Mouse (Mus musculus) MEL (cell line): Measurements from ENCODE around the gene Csrnp1. TPM values are rescaled to one million over a fixed set of nuclear protein-coding genes. Genes with fewer than 3 reads are reported as not detected.
A peak's percentile ranks its signal among the peaks of the same experiment; 100 is the strongest.

ENCODE experiments used
- DNase-seq: peaks from one replicate; pipeline ENCODE4 v3.0.0; 2011; ENCODE audit warnings: low read depth, low spot score
- H3K27ac ChIP-seq: 2 replicates; pipeline ENCODE4 v1.5.1; 2012; ENCODE audit warnings: low read depth, mild to moderate bottlenecking, control low read depth, low read length, moderate library complexity; ENCODE audit not compliant: control insufficient read depth
- H3K27me3 ChIP-seq, 2 experiments: fragments of 150-350 bp in 1 of 2; sonication (generic) in 1 of 2; 2 replicates each; pipeline ENCODE4 v1.6.1; 2012; ENCODE audit warnings: low read length in 2 of 2, mild to moderate bottlenecking in 2 of 2, improper control_type of control experiment in 1 of 2, moderate library complexity in 1 of 2; ENCODE audit not compliant: insufficient read depth in 2 of 2, control insufficient read depth in 1 of 2
- H3K36me3 ChIP-seq, 2 experiments: 2 replicates each; pipeline ENCODE4 v1.6.1; 2012 to 2014; ENCODE audit warnings: low read length in 2 of 2, improper control_type of control experiment in 1 of 2, inconsistent platforms in 1 of 2, mild to moderate bottlenecking in 1 of 2; ENCODE audit not compliant: insufficient read depth in 2 of 2, control insufficient read depth in 1 of 2
- H3K4me1 ChIP-seq, 2 experiments: fragments of 150-350 bp in 1 of 2; sonication (generic) in 1 of 2; 2 replicates each; pipeline ENCODE4 v1.6.1; 2012; ENCODE audit warnings: low read length in 2 of 2, improper control_type of control experiment in 1 of 2, mild to moderate bottlenecking in 1 of 2; ENCODE audit not compliant: insufficient read depth in 2 of 2, control insufficient read depth in 1 of 2
- H3K4me3 ChIP-seq, 2 experiments: fragments of 150-350 bp in 1 of 2; sonication (generic) in 1 of 2; 2 replicates each; pipeline ENCODE4 v1.5.1; 2012; ENCODE audit warnings: low read depth in 2 of 2, low read length in 2 of 2, mild to moderate bottlenecking in 2 of 2, moderate library complexity in 2 of 2, control low read depth in 1 of 2, improper control_type of control experiment in 1 of 2; ENCODE audit not compliant: control insufficient read depth in 1 of 2, insufficient read depth in 1 of 2
- H3K79me2 ChIP-seq: 2 replicates; pipeline ENCODE4 v1.6.1; 2012; ENCODE audit warnings: mild to moderate bottlenecking, low read length, moderate library complexity; ENCODE audit not compliant: control insufficient read depth, poor library complexity, insufficient read depth
- H3K9ac ChIP-seq: 2 replicates; pipeline ENCODE4 v1.6.1; 2012; ENCODE audit warnings: low read depth, mild to moderate bottlenecking, control low read depth, low read length, moderate library complexity; ENCODE audit not compliant: control insufficient read depth, poor library complexity, severe bottlenecking
- H3K9me3 ChIP-seq: fragments of 150-350 bp; sonication (generic); replicated peaks from 2 replicates; pipeline ENCODE4 v1.6.1; 2012; ENCODE audit warnings: mild to moderate bottlenecking, low read length, improper control_type of control experiment, moderate library complexity; ENCODE audit not compliant: insufficient read depth
- BHLHE40 ChIP-seq: IDR thresholded peaks from 2 replicates; pipeline ENCODE4 v1.6.1; 2012; ENCODE audit warnings: low read depth, mild to moderate bottlenecking, inconsistent platforms, low read length, improper control_type of control experiment, borderline replicate concordance
- CHD2 ChIP-seq: IDR thresholded peaks from 2 replicates; pipeline ENCODE4 v1.6.1; 2011; ENCODE audit warnings: low read length, improper control_type of control experiment
- CTCF ChIP-seq, 3 experiments: IDR thresholded peaks in 2 of 3; conservative IDR thresholded peaks in 1 of 3; 2 replicates each; pipeline ENCODE4 v1.5.1; 2011 to 2012; ENCODE audit warnings: low read length in 3 of 3, low read depth in 2 of 3, mild to moderate bottlenecking in 2 of 3, improper control_type of control experiment in 1 of 3, inconsistent platforms in 1 of 3, mixed read lengths in 1 of 3, moderate library complexity in 1 of 3; ENCODE audit not compliant: control insufficient read depth in 1 of 3, insufficient read depth in 1 of 3, poor library complexity in 1 of 3, severe bottlenecking in 1 of 3
- E2F4 ChIP-seq: IDR thresholded peaks from 2 replicates; pipeline ENCODE4 v1.6.1; 2011; ENCODE audit warnings: low read depth, low read length, improper control_type of control experiment, borderline replicate concordance
- ELF1 ChIP-seq: IDR thresholded peaks from 2 replicates; pipeline ENCODE4 v1.6.1; 2014; ENCODE audit warnings: low read depth, mild to moderate bottlenecking, inconsistent platforms, low read length, improper control_type of control experiment, moderate library complexity
- EP300 ChIP-seq, 2 experiments: IDR thresholded peaks; 2 replicates each; pipeline ENCODE4 v1.6.1; 2011; ENCODE audit warnings: improper control_type of control experiment in 2 of 2, low read length in 2 of 2, low read depth in 1 of 2, mild to moderate bottlenecking in 1 of 2
- ETS1 ChIP-seq: IDR thresholded peaks from 2 replicates; pipeline ENCODE4 v1.6.1; 2012; ENCODE audit warnings: low read depth, mild to moderate bottlenecking, inconsistent platforms, low read length, improper control_type of control experiment, moderate library complexity
- GABPA ChIP-seq: IDR thresholded peaks from 2 replicates; pipeline ENCODE4 v1.6.1; 2012; ENCODE audit warnings: low read depth, mild to moderate bottlenecking, inconsistent platforms, low read length, improper control_type of control experiment, moderate library complexity
- GATA1 ChIP-seq: IDR thresholded peaks from 2 replicates; pipeline ENCODE4 v1.6.1; 2011; ENCODE audit warnings: low read depth, low read length, improper control_type of control experiment
- HCFC1 ChIP-seq: IDR thresholded peaks from 2 replicates; pipeline ENCODE4 v1.6.1; 2012; ENCODE audit warnings: low read depth, mild to moderate bottlenecking, inconsistent platforms, low read length, improper control_type of control experiment, moderate library complexity
- MAX ChIP-seq: IDR thresholded peaks from 2 replicates; pipeline ENCODE4 v1.6.1; 2011; ENCODE audit warnings: low read length, improper control_type of control experiment
- MEF2A ChIP-seq: IDR thresholded peaks from 2 replicates; pipeline ENCODE4 v1.6.1; 2014; ENCODE audit warnings: low read depth, mild to moderate bottlenecking, inconsistent platforms, low read length, improper control_type of control experiment; ENCODE audit not compliant: poor library complexity, insufficient replicate concordance, severe bottlenecking; ENCODE audit errors: extremely low read depth
- MYB ChIP-seq: IDR thresholded peaks from 2 replicates; pipeline ENCODE4 v1.6.1; 2011; ENCODE audit warnings: mild to moderate bottlenecking, low read depth, low read length, improper control_type of control experiment
- MYC ChIP-seq: IDR thresholded peaks from 2 replicates; pipeline ENCODE4 v1.6.1; 2011; ENCODE audit warnings: low read depth, mild to moderate bottlenecking, low read length, improper control_type of control experiment, moderate library complexity
- NELFE ChIP-seq: IDR thresholded peaks from 2 replicates; pipeline ENCODE4 v1.6.1; 2011; ENCODE audit warnings: low read depth, low read length, improper control_type of control experiment
- NRF1 ChIP-seq: IDR thresholded peaks from 2 replicates; pipeline ENCODE4 v1.6.1; 2014; ENCODE audit warnings: low read depth, mild to moderate bottlenecking, inconsistent platforms, low read length, improper control_type of control experiment, moderate library complexity; ENCODE audit not compliant: poor library complexity, insufficient read depth, severe bottlenecking
- POLR2A ChIP-seq, 2 experiments: IDR thresholded peaks; 2 replicates each; pipeline ENCODE4 v1.6.1; 2011 to 2012; ENCODE audit warnings: low read length in 2 of 2, mild to moderate bottlenecking in 2 of 2, control low read depth in 1 of 2, improper control_type of control experiment in 1 of 2, low read depth in 1 of 2, moderate library complexity in 1 of 2; ENCODE audit not compliant: control insufficient read depth in 1 of 2, insufficient read depth in 1 of 2, poor library complexity in 1 of 2
- POLR2AphosphoS2 ChIP-seq: IDR thresholded peaks from 2 replicates; pipeline ENCODE4 v1.6.1; 2011; ENCODE audit warnings: low read length, improper control_type of control experiment
- POLR2AphosphoS5 ChIP-seq: IDR thresholded peaks from 2 replicates; pipeline ENCODE4 v1.6.1; 2012; ENCODE audit warnings: low read depth, borderline replicate concordance, mild to moderate bottlenecking, inconsistent platforms, low read length, moderate library complexity, mixed read lengths
- RAD21 ChIP-seq: IDR thresholded peaks from 2 replicates; pipeline ENCODE4 v1.6.1; 2011; ENCODE audit warnings: mild to moderate bottlenecking, low read depth, low read length, improper control_type of control experiment
- RCOR1 ChIP-seq: IDR thresholded peaks from 2 replicates; pipeline ENCODE4 v1.6.1; 2012; ENCODE audit warnings: low read depth, mild to moderate bottlenecking, inconsistent platforms, low read length, improper control_type of control experiment
- SIN3A ChIP-seq: IDR thresholded peaks from 2 replicates; pipeline ENCODE4 v1.6.1; 2012; ENCODE audit warnings: low read length, improper control_type of control experiment, inconsistent platforms
- SMC3 ChIP-seq: IDR thresholded peaks from 2 replicates; pipeline ENCODE4 v1.6.1; 2011; ENCODE audit warnings: low read depth, low read length, improper control_type of control experiment
- TAL1 ChIP-seq: IDR thresholded peaks from 2 replicates; pipeline ENCODE4 v1.6.1; 2012; ENCODE audit warnings: mild to moderate bottlenecking, inconsistent platforms, low read length, moderate library complexity, mixed read lengths
- TBP ChIP-seq: IDR thresholded peaks from 2 replicates; pipeline ENCODE4 v1.8.0; 2011; ENCODE audit warnings: low read depth, low read length, improper control_type of control experiment
- TCF12 ChIP-seq: IDR thresholded peaks from 2 replicates; pipeline ENCODE4 v1.6.1; 2014; ENCODE audit warnings: low read depth, mild to moderate bottlenecking, inconsistent platforms, low read length, improper control_type of control experiment, moderate library complexity
- UBTF ChIP-seq: IDR thresholded peaks from 2 replicates; pipeline ENCODE4 v1.6.1; 2012; ENCODE audit warnings: low read depth, mild to moderate bottlenecking, inconsistent platforms, low read length, improper control_type of control experiment, moderate library complexity, borderline replicate concordance; ENCODE audit not compliant: insufficient read depth
- ZC3H11A ChIP-seq: IDR thresholded peaks from 2 replicates; pipeline ENCODE4 v1.6.1; 2012; ENCODE audit warnings: low read depth, mild to moderate bottlenecking, inconsistent platforms, low read length, improper control_type of control experiment
- ZKSCAN1 ChIP-seq: IDR thresholded peaks from 2 replicates; pipeline ENCODE4 v1.6.1; 2012; ENCODE audit warnings: low read depth, mild to moderate bottlenecking, inconsistent platforms, low read length, improper control_type of control experiment, moderate library complexity
- ZNF384 ChIP-seq: IDR thresholded peaks from 2 replicates; pipeline ENCODE4 v1.6.1; 2012; ENCODE audit warnings: low read depth, mild to moderate bottlenecking, inconsistent platforms, low read length, improper control_type of control experiment
- polyA plus RNA-seq, 2 experiments: library from polyadenylated mRNA; stranded (reverse) in 1 of 2; unstranded in 1 of 2; fragments of >175 nt in 1 of 2; fragments of >200 nt in 1 of 2; gene quantifications; 2 replicates each; pipeline versions ENCODE4 v1.2.1 to v1.2.4; 2012; ENCODE audit warnings: low replicate concordance in 2 of 2, low read depth in 1 of 2; ENCODE audit not compliant: insufficient read length in 2 of 2, insufficient read depth in 1 of 2, missing spikeins in 1 of 2
- total RNA-seq: library from RNA; depleted of rRNA; stranded (reverse); fragments of 300-350 nt; gene quantifications from 2 replicates; pipeline ENCODE4 v1.2.3, GENCODE M21; 2012

Csrnp1 gene
- total and polyA plus RNA-seq, 3 experiments: 3.7 to 8.1 TPM; not detected in 1

GRCm38 (mm10) chr9:120001945-120002725 lies 17.7 kb upstream of the Csrnp1 start:
- Histone ChIP-seq H3K4me1 (peaks cover 0 to 5% of the 10 kb centered on the region in 2 experiments; a peak in 1 of 4 replicates), H3K9me3 (no peaks in the 10 kb centered on the region), H3K36me3 (peaks cover 0 to 7% of the 10 kb centered on the region in 2 experiments; a peak in 1 of 4 replicates), H3K9ac (peak overlapping the region; percentile 69), H3K27me3 (no peaks in the 10 kb centered on the region; a peak in 1 of 4 replicates), H3K27ac (no peak overlapping the region), H3K4me3 (peak overlapping the region; percentile 65 to 66), H3K79me2 (no peaks in the 10 kb centered on the region)
- TF ChIP-seq UBTF (no peak), RAD21 (no peak), EP300 (IDR thresholded peaks at IDR 0.05; ENCODE audit: low read depth in 1 of 2, low read length in 2 of 2) (no peak), ZKSCAN1 (no peak), RCOR1 (no peak), HCFC1 (peak; percentile 31; the same call in 1 of the 2 replicates), TBP (no peak), GATA1 (no peak), GABPA (no peak), TAL1 (no peak), TCF12 (0 out of 2 replicates have a peak, but pooled peaks have one; percentile 23), ZC3H11A (no peak), POLR2AphosphoS2 (no peak), ZNF384 (no peak), E2F4 (no peak), SIN3A (no peak), ETS1 (peak; percentile 80), MEF2A (no peak), SMC3 (no peak)
- peak; percentile 87 for DNase-seq

- H3K9ac ChIP-seq: no peak overlapping the region
- H3K36me3 ChIP-seq: peaks cover 0 to 7% of the 10 kb centered on the region in 2 experiments; a peak in 1 of 4 replicates
- TF ChIP-seq NRF1 (no peak), MYB (no peak), NELFE (no peak), RCOR1 (no peak), ZNF384 (no peak), SMC3 (no peak), ETS1 (no peak), CTCF (IDR thresholded peaks at IDR 0.05 in 2 of 3, conservative IDR thresholded peaks at IDR 0.05 in 1 of 3; ENCODE audit: control insufficient read depth in 1 of 3, insufficient read depth in 1 of 3, low read depth in 2 of 3, low read length in 3 of 3, poor library complexity in 1 of 3, severe bottlenecking in 1 of 3) (no peak), BHLHE40 (no peak), E2F4 (no peak), POLR2AphosphoS5 (no peak), MAX (no peak), TBP (no peak), EP300 (IDR thresholded peaks at IDR 0.05; ENCODE audit: low read depth in 1 of 2, low read length in 2 of 2) (no peak), HCFC1 (no peak), MYC (no peak), POLR2A (IDR thresholded peaks at IDR 0.05; ENCODE audit: control insufficient read depth in 1 of 2, insufficient read depth in 1 of 2, low read depth in 1 of 2, low read length in 2 of 2, poor library complexity in 1 of 2) (no peak), CHD2 (no peak), RAD21 (no peak), ELF1 (no peak)
- no peak overlapping the region for H3K27ac ChIP-seq
- H3K4me1 ChIP-seq: peaks cover 0 to 5% of the 10 kb centered on the region in 2 experiments; a peak in 1 of 4 replicates
- no peak overlapping the region for H3K4me3 ChIP-seq
- no peaks in the 10 kb centered on the region for H3K9me3 ChIP-seq
- H3K27me3 ChIP-seq: no peaks in the 10 kb centered on the region; a peak in 1 of 4 replicates
- DNase-seq: no peak
- no peaks in the 10 kb centered on the region for H3K79me2 ChIP-seq
Measured at GRCm38 (mm10) chr9:120000761-120001160, 16.3 kb upstream of the Csrnp1 start.
